Mouse (Mus musculus): ENCODE measurements around the gene Arpc5l.

GRCm38 (mm10) chr2:39011971-39012370 is 6.8 kb downstream of the Arpc5l start:
- TF ChIP-seq POLR2A (IDR thresholded peaks at IDR 0.05; ENCODE audit: insufficient read depth, low read depth, low read length): no peak
- TF ChIP-seq CTCF (IDR thresholded peaks at IDR 0.05; ENCODE audit: insufficient read depth, low read depth, low read length): no peak
